Mouse (Mus musculus) 416B (cell line): Measurements from ENCODE around the gene Sike1.
A peak's percentile ranks its signal among the peaks of the same experiment; 100 is the strongest.

Experiments
- DNase-seq: peaks from one replicate; pipeline ENCODE4 v3.0.0; 2011; ENCODE audit warnings: low read depth

Sike1 gene

DNA sequence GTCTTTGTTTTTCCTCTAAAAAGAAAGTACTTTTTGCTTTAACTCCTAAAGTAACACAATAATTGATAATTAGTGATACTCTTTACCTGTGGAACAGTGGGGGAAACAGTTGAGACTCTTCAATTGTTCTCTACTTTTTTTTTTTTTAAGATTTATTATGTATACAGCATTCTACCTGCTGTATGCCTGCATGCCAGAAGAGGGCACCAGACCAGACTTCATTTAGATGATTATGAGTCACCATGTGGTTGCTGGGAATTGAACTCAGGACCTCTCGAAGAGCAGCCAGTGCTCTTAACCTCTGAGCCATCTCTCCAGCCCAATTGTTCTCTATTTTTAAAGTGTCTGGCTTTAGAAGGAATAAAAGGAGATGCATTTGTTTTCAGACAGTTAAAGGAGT lies 30.7 kb downstream of the Sike1 start:
- peak; percentile 54 for DNase-seq

DNA sequence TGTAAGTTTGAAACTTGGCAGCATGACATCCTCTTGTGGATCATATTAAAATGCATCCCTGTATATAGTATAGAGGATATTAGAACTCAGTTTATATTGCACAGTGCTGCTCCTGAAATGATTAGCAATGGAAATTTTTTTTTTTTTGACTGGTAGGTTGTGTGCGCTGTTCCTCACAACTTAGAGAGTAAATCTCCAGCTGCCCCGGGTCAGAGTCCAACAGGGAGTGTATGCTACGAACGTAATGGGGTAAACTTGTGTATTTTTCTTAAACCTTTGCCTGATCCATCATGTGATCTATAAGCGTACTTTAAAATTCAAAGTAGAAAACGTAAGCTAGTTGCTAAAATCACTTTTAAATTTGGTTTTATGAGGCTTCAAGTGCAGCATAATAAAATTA lies 44.8 kb downstream of the Sike1 start:
- DNase-seq, result no peak

DNA sequence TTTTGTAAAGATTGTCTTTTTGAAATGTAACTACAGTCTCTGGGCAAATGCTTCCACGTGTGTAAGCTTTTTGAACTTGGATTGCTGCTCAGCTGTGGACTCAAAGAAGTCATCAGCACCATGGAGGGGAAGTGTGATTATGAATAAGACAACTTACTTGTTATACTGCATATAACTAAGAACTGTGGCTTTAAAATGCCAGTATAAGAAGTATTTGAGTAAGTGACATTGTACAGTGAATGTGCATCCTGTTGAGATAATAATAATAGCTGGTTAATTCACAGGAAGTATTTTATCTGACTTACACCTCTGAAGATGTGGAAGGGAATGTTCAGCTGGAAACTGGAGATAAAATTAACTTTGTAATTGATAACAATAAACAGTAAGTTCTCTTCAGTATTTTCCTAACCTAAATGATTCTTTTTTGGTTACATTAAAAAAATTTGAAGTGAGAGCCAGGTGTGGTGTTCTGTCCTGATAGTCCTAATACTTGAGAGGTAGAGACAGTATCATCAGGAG lies 45.4 kb downstream of the Sike1 start:
- no peak for DNase-seq

DNA sequence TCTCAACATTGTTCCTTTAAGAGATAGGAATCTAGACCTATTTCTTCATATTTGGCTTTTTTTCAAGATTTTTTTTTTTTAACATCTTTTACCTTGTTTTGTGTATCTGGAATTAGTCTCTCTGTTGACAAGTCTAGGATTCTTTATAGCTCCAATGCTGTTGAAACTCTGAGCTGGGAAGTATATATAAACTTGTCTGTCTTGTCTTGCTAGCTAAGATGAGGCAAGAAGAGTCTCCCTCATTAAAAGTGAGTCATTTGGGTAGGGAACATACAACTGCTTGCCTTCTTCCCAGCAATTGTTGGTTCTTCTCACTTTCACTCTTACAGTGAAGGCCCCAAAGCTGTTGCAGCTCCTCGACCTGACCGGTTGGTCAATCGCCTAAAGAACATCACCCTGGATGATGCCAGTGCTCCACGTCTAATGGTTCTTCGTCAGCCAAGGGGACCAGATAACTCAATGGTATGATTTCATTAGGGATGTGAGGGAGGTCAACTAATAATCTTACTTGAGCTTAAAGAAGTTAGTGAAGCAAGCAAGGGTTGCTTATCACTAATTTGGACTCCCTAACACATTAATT lies 60.6 kb downstream of the Sike1 start:
- no peak for DNase-seq

DNA sequence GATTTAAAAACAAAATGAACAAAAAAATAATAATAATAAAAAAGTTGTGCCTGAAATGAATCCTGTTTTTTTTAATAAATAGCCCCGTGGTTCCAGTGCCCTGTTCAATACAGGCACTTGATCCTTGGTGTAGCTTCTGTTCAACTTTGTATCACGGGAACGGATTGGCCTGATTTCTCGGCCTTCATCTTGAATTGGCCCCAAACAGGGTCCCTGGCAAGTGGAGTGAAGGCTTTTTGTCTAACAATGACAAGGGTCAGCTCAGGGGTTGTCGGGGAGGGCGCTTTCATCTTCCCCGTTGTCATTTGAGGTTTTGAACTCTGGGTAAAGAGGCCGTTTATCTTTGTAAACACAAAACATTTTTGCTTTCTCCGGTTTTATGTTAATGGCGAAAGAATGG lies 62.2 kb downstream of the Sike1 start:
- no peak for DNase-seq
